Mouse (Mus musculus) spleen, adult 2 months (tissue): Measurements from ENCODE around the gene Olfr1404. TPM values are rescaled to one million over a fixed set of nuclear protein-coding genes. Genes with fewer than 3 reads are reported as not detected.

Source experiments
- DNase-seq, 2 experiments: peaks; one replicate each; pipeline versions ENCODE4 v3.0.0 to v3.0.0-alpha.2; 2012 to 2021; ENCODE audit warnings: low spot score in 2 of 2, low read depth in 1 of 2
- H3K27ac ChIP-seq: fragments of 200-500 bp; 2 replicates; pipeline ENCODE4 v1.5.1; 2012; ENCODE audit warnings: low read length, inconsistent platforms; ENCODE audit not compliant: insufficient read depth
- H3K27me3 ChIP-seq: fragments of 200-500 bp; 2 replicates; pipeline ENCODE4 v1.6.1; 2012; ENCODE audit warnings: mild to moderate bottlenecking, moderate library complexity, low read length, inconsistent platforms; ENCODE audit not compliant: control insufficient read depth, insufficient read depth
- H3K36me3 ChIP-seq: fragments of 200-500 bp; 2 replicates; pipeline ENCODE4 v1.6.1; 2012; ENCODE audit warnings: mild to moderate bottlenecking, low read length, inconsistent platforms; ENCODE audit not compliant: control insufficient read depth, insufficient read depth
- H3K4me1 ChIP-seq: fragments of 200-500 bp; 2 replicates; pipeline ENCODE4 v1.6.1; 2011; ENCODE audit warnings: inconsistent platforms; ENCODE audit not compliant: control insufficient read depth, insufficient read depth, insufficient read length
- H3K4me3 ChIP-seq: fragments of 200-500 bp; 2 replicates; pipeline ENCODE4 v1.5.1; 2011; ENCODE audit warnings: mild to moderate bottlenecking, inconsistent platforms; ENCODE audit not compliant: insufficient read depth, insufficient read length; ENCODE audit errors: extremely low read depth
- CTCF ChIP-seq: fragments of 200-500 bp; IDR thresholded peaks from 2 replicates; pipeline ENCODE4 v1.5.1; 2011; ENCODE audit warnings: mild to moderate bottlenecking, inconsistent platforms; ENCODE audit not compliant: insufficient read depth, insufficient read length, insufficient replicate concordance; ENCODE audit errors: extremely low read depth
- POLR2A ChIP-seq: fragments of 200-500 bp; IDR thresholded peaks from 2 replicates; pipeline ENCODE4 v1.6.1; 2011; ENCODE audit warnings: low read depth, low read length, inconsistent platforms
- WGBS: fragments of 180-500 bp; shearing (Covaris S2); methylation state at CpG from one replicate; pipeline ENCODE4 v1.1.7; 2018; 5-methylcytosine and 5-hydroxymethylcytosine counted together
- polyA plus RNA-seq: library from polyadenylated mRNA; depleted of rRNA; stranded (reverse); fragments of >200 nt; gene quantifications from 2 replicates; pipeline ENCODE4 v1.2.3, GENCODE M21; 2012; rRNA removed

The Olfr1404 gene
- polyA plus RNA-seq, 1 experiment, result not detected

DNA sequence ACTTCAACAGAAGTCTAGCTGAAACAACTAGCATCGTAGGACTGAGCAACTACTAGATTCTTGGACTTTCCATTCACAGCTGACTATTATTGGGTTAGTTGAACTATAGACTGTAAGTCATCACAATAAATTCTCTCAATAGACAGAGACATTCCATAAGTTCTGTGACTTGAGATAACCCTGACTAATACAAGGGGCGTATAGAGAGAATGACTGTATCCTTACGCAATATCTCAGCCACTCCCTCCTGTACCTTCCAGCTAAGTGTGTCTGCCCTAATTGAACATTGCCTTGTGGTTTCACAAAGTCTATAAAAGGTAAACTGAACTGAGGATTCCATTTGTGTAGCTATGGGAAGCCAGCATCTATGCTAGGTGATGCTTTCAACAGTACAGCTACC is 37.7 kb downstream of the Olfr1404 start:
- no peak for DNase-seq
- Histone ChIP-seq H3K36me3 (no peaks in the 10 kb centered on the region), H3K4me1 (no peaks in the 10 kb centered on the region), H3K27ac (no peak overlapping the region), H3K4me3 (no peak overlapping the region), H3K27me3 (no peaks in the 10 kb centered on the region)
- WGBS, result 93% methylated on average over 3 of the region's 3 CpGs
- TF ChIP-seq POLR2A (no peak), CTCF (no peak)

DNA sequence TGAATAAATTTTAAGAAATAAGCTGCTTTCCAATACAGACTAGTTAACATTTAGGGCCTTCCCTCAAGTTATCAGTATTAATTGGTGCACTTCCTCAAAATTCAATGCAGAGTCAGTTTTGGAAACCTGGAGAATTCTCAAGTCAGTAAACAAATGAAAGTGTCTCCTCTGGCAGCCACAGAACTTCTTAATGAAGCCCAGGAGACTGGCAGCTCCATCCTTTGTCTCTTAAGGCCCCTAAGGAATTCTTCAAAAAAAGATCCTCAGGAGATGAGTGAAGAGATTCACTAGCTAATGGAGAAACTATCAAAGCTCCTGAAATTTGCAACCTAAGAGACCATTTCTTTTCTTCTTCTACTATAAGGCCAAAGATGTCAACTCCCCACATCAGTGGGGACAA is 53.5 kb downstream of the Olfr1404 start, which contains the start of gene Olfr418:
Olfr418 (plus strand) TSS at position 301 of the 400 bp plus-strand sequence.
- H3K4me1 ChIP-seq, result no peaks in the 10 kb centered on the region
- H3K4me3 ChIP-seq, result no peak within 1 kb of the TSS
- no peaks in the 10 kb centered on the region for H3K36me3 ChIP-seq
- no peaks in the 10 kb centered on the region for H3K27me3 ChIP-seq
- no peak for DNase-seq
- TF ChIP-seq CTCF, result no peak
- TF ChIP-seq POLR2A, result no peak
- H3K27ac ChIP-seq, result no peak within 1 kb of the TSS

Other genes with a start within 250 kb of the Olfr1404 start
- gene Olfr1408, start 75.0 kb upstream of the Olfr1404 start, polyA plus RNA-seq, result not detected in 2 replicates
- gene Olfr1406, start 21.8 kb upstream of the Olfr1404 start, polyA plus RNA-seq, result not detected in 2 replicates
- gene Olfr218, start 14.6 kb upstream of the Olfr1404 start, polyA plus RNA-seq, result not detected in 2 replicates
- 0.16 TPM in 1 of 2 replicates, not detected in the other for gene Fcer1a, start 14.8 kb downstream of the Olfr1404 start, polyA plus RNA-seq
- gene Olfr418, start 53.6 kb downstream of the Olfr1404 start, polyA plus RNA-seq, result not detected in 2 replicates
- not detected in 2 replicates for gene Mptx2, start 65.4 kb downstream of the Olfr1404 start, polyA plus RNA-seq
- gene Ackr1, start 121.4 kb downstream of the Olfr1404 start, polyA plus RNA-seq, result 13.0 and 13.2 TPM in 2 replicates
- gene Aim2, start 138.5 kb downstream of the Olfr1404 start, polyA plus RNA-seq, result 10.0 and 10.4 TPM in 2 replicates
- gene Cadm3, start 155.3 kb downstream of the Olfr1404 start, polyA plus RNA-seq, result 5.1 and 9.6 TPM in 2 replicates